Mouse (Mus musculus): Measurements from ENCODE around the gene Dnm3. TPM values are rescaled to one million over a fixed set of nuclear protein-coding genes. Genes with fewer than 3 reads are reported as not detected.

Gene Dnm3
- total RNA-seq, 1 experiment from 2014 or later = not detected

DNA sequence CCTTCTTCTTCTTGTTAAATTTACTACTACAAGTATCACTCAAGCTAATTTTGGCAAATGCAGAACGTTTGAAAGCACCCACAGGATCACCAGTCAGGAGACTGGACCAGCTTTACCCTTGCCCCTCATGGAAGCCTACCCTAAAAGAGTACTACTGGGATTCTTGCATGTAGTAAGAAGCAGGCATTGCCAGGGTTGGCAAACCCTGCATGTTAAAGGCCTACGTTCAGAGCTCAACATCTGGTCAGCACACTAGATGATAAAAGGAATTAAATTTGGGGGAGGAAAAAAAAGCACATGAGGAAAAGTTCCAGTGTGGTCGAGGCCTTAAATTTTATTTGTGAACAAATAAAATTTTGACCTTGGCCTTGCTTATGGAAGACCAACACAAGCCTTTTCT lies 239.2 kb downstream of the Dnm3 start:
- ATAC-seq (replicated peaks in 1 of 2; ENCODE audit: insufficient read depth in 1 of 2, low FRiP score in 2 of 2, low TSS enrichment in 1 of 2, low read depth in 1 of 2, poor library complexity in 2 of 2, severe bottlenecking in 2 of 2) = no peak

DNA sequence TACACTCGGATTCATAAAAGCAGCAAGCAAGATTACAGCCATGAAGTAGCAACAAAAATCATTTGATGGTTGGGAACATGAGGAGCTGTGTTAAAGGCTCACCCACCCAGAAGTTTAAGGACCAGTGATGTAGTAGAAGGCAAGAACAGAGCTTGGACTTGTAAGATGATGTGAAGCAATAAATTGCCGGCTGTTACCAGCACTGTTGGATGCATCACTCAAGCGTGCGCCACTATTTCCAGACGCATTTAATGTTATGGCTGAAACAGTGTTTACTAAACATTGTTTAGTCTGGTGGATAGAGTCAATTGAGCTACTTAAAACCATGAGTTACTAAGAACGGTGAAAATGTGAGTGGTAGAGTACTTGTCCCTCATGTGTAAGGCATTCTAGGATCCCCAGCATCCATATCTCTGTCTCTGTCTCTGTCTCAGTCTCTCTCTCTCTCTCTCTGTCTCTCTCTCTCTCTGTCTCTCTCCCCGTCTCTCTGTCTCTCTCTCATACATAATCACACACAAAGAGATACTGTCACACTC lies 241.1 kb downstream of the Dnm3 start:
- ATAC-seq (replicated peaks in 1 of 2; ENCODE audit: insufficient read depth in 1 of 2, low FRiP score in 2 of 2, low TSS enrichment in 1 of 2, low read depth in 1 of 2, poor library complexity in 2 of 2, severe bottlenecking in 2 of 2) = no peak

DNA sequence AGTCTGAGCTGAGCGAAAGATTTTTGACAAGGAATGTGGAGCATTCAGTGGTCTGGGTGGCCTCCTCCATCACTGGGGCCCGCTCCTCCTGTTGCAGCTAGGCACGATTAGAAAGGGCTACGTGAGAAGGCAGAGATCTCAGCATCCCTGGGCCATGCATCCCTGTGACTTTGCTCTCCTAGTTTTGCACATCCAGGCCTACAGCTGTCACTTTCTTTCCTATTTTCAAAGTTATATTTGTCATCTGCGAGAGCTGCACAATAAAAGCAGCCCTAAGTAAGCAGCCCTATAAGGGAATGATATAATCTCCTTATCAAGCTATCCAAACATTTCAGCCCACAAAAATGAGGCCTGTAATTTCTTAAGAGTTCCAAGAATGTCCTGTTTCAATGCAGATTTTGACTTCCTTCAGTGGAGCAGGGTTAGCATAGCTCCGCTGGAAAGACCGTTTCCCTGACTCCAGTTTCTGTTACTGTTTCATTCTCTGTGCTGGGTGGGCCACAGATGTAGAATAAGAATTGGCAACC lies 252.2 kb downstream of the Dnm3 start:
- ATAC-seq (replicated peaks in 1 of 2; ENCODE audit: insufficient read depth in 1 of 2, low FRiP score in 2 of 2, low TSS enrichment in 1 of 2, low read depth in 1 of 2, poor library complexity in 2 of 2, severe bottlenecking in 2 of 2) = no peak

DNA sequence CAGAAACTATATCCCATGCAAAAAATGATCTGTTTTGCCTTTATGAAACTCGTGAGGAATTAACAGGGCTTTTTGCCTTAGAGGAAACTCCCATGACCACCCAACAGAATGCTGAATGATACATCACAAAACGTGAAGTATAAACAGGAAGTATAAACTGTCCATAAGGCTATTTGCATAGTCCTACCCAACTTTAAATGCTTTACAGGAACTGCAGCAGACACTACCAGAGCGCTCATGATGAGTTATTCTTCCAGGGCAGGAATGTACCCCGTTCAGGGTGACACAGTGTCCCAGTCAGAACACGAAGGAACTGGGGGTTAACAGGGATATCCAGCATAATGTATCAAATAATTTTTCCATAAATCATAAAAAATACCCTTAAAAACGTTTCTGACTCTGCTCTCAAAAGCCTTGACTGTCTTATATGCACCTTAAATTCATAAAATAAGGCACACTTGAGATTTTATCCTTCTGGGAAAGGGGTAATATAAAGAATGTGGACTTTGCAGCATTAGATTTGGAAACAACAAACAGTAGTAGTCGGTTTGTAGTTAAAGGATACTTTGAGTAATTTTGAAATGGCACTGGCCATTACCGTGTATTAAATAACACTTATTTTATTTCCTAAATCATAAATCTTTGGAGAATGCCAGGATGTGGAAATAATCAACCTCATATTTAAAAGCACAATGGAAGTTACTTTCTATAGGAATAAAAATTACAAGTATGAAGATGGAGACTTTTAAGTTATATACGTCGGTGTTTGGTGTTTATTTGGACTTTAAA lies 252.8 kb downstream of the Dnm3 start:
- no peak for ATAC-seq (replicated peaks in 1 of 2; ENCODE audit: insufficient read depth in 1 of 2, low FRiP score in 2 of 2, low TSS enrichment in 1 of 2, low read depth in 1 of 2, poor library complexity in 2 of 2, severe bottlenecking in 2 of 2)

DNA sequence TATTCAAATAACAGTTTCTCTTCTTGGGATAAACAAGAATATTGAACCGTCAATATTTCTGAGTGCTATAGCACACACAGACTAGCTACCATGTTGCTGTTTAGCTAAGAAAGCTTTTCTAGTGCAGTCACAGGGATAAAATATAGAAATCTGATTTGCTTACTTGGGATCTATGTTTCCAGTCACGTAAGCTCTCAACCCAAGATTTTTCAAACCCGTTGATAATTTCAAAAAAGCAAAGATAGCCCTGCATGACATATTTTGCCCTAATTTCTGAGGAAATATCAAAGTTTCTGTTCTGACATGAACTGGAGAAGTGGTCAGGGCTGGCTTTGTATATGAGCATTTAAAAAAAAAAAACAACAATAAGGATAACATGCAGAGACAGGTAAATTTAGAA lies 253.8 kb downstream of the Dnm3 start:
- ATAC-seq (replicated peaks in 1 of 2; ENCODE audit: insufficient read depth in 1 of 2, low FRiP score in 2 of 2, low TSS enrichment in 1 of 2, low read depth in 1 of 2, poor library complexity in 2 of 2, severe bottlenecking in 2 of 2) = no peak

DNA sequence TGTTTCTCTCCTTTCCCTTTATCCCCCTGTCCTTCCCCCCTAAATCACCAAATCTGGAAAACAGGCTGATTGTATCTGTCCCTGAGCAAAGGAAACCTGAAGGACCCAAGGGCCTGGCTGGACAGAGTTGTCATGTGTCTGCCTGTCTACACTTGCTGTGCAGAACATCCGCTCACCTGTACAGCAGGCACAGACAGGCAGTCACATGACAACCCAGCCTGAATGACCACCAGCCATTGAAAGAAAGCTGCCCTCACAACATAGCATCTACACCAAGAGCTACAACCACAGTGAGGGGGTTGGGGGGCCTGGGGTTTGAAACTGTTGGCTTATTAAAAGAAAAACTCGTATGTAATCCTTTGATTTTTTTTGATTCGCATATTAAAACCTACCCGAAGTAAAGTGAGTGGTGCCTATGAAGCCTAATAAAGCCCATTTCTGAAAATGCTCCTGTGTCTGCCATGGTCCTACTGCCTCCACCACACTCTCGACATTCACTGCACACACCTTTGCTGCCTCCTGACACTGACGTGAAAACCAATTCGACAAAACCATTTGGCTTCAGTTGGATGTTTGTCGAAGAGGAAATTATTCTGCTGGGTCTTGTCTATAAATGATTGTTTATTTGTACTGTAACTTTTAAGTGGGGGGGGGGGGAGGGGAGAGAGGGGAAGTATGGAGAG lies 254.4 kb downstream of the Dnm3 start:
- no peak for ATAC-seq (replicated peaks in 1 of 2; ENCODE audit: insufficient read depth in 1 of 2, low FRiP score in 2 of 2, low TSS enrichment in 1 of 2, low read depth in 1 of 2, poor library complexity in 2 of 2, severe bottlenecking in 2 of 2)

DNA sequence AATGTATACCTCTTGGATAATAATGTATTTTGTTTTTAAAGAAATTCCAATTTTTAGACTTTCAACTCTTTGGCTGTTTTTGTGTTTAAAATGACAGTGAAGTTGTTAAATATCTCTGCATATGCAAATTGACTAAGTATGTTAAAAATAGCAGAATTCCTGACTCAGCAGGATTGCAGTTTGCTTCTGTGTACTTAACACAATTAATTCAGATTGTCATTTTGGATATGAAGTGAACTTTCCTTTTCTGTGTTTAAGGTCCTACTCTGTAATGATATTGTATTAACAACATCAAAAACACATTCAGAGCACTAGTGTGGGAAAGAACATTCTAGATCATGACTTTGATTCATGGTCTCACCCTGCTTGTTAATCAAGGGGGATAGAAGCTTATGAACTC lies 255.5 kb downstream of the Dnm3 start:
- ATAC-seq (replicated peaks in 1 of 2; ENCODE audit: insufficient read depth in 1 of 2, low FRiP score in 2 of 2, low TSS enrichment in 1 of 2, low read depth in 1 of 2, poor library complexity in 2 of 2, severe bottlenecking in 2 of 2) = no peak

DNA sequence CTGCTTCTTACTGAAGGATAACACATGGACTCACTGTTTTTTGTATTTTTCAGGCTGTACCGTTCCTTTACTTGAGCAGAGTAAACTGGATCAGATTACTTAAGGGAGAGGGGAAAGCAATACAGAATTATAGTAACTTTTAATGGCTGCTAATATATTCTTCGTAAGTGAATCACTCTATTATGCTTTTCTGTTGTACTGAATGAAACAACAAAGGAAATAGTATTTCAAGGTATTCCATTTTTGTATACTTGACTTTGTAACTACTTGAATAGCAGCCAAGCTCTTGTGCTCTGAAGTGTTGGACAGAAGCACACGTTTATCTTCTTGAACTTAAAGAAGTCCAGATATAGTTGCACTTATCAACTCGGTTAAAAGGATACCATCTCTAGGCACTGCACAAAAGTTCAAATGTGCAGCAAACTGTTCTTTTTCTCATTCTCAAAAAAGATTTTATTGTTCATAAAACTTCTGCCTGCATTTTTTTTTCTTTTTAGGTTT lies 256.0 kb downstream of the Dnm3 start:
- no peak for ATAC-seq (replicated peaks in 1 of 2; ENCODE audit: insufficient read depth in 1 of 2, low FRiP score in 2 of 2, low TSS enrichment in 1 of 2, low read depth in 1 of 2, poor library complexity in 2 of 2, severe bottlenecking in 2 of 2)

DNA sequence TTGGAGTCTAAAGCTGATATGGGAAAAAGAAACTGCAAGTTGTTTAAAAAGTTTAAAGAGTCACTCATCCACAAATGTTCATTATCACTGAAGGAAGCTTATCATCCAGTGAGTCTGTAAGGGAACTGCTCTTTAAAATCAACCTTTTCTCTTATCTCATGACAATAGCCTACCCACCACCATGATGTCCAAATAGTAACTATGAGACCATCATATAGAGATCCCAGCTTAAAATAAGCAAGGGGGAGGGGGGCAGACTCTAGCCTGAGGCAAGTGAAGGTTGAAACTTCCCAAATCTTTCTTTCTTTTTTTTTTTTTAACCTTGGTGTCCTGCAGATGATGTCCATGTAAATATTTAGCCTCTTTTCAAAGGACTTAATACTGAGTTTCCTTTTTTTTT lies 256.9 kb downstream of the Dnm3 start:
- no peak for ATAC-seq (replicated peaks in 1 of 2; ENCODE audit: insufficient read depth in 1 of 2, low FRiP score in 2 of 2, low TSS enrichment in 1 of 2, low read depth in 1 of 2, poor library complexity in 2 of 2, severe bottlenecking in 2 of 2)

DNA sequence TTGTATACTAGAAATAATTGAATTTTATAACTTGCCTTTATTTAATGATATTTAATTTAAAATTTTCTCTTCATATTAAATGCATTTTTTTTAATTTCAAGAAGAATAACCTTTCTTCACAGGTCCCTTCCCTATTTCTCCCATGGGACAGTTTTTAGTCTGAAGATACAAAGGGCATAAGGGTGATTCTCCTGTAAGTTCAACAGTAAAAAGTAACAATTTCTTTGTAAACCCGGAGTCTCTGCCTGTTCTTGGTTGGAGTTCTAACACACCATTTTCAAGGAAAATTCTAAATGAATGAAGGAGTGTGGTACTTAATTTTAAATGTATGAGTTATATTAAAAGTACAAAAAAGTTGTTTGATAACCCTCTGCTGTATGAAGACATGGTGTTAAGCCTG lies 258.1 kb downstream of the Dnm3 start:
- ATAC-seq (replicated peaks in 1 of 2; ENCODE audit: insufficient read depth in 1 of 2, low FRiP score in 2 of 2, low TSS enrichment in 1 of 2, low read depth in 1 of 2, poor library complexity in 2 of 2, severe bottlenecking in 2 of 2) = no peak

DNA sequence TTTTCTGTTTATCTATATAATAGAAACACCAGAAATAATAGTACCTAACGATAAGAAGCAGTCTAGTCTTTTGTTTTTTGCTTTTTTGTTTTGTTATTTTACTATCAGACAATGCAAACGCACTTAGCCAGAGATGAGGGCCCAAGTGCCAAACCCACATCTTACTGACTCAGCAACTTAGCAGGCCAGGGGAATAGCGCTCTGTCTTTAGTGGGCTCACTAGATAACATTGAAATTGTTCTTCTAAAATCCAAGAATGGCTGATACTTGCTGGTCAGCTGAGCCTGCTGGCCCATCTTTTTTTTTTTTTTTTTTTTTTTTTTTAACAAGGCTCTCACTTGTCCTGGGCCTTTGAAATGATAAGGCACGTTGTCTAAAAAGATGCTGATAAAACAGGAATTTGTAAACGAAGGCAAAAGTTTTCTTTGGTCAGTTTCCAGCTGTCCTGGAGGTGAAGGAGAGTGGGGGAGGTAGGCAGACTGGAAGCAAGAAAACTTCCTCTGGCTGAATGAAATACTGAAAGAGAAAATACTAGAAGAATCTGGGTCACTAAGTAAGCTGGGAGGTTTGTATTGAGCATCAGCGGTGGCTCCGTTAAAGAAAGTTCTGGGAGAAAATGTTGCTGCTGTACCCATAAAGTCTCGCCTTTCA lies 259.2 kb downstream of the Dnm3 start:
- no peak for ATAC-seq (replicated peaks in 1 of 2; ENCODE audit: insufficient read depth in 1 of 2, low FRiP score in 2 of 2, low TSS enrichment in 1 of 2, low read depth in 1 of 2, poor library complexity in 2 of 2, severe bottlenecking in 2 of 2)

DNA sequence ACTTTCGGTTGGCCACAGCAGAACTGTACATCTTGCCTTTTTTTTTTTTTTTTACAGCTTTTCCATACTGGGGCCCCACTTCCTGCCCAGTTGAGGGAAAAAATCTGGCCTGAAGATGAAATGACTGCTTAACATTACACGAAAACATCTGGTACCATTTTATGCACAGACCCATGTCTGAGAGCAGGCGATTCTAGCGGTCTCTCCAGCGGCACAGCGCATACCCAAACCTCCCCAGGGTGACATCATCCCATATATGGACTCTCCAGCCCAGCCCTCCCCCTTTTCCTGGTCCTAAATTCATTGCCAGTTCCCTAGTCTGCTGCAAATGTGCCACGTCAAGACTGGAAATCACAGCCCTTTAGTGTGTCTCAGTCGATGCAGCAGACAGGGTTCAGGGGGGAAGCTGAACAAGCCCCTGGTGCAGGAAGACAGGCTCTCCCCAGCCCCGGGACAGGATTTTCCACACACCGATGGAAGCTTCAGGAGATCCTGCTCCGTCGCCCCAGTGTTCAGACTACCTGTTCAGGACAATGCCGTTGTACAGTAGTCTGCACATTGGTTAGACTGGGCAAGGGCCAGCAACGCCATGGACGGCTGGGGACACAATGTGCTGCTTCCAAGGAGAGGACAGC lies 260.4 kb downstream of the Dnm3 start:
- no peak for ATAC-seq (replicated peaks in 1 of 2; ENCODE audit: insufficient read depth in 1 of 2, low FRiP score in 2 of 2, low TSS enrichment in 1 of 2, low read depth in 1 of 2, poor library complexity in 2 of 2, severe bottlenecking in 2 of 2)

DNA sequence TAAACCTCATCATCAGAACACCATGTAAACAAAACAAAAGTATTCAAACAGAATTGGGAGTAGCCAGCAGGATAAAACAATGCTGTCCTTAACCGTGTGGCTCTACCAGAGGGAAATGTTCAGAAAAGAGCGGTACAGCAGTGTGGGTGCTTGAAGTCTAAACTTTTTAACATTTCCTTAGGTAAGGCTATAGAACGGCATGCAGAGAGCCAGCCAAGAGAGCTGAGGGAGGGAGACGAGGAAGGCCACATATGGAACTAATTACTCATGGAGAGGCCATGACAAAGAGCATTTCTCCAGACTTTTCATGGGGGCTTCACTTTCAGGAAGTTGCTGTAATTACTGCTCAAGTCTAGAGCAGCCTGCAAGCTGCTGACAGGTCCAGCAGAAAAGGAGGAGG lies 261.2 kb downstream of the Dnm3 start:
- no peak for ATAC-seq (replicated peaks in 1 of 2; ENCODE audit: insufficient read depth in 1 of 2, low FRiP score in 2 of 2, low TSS enrichment in 1 of 2, low read depth in 1 of 2, poor library complexity in 2 of 2, severe bottlenecking in 2 of 2)

DNA sequence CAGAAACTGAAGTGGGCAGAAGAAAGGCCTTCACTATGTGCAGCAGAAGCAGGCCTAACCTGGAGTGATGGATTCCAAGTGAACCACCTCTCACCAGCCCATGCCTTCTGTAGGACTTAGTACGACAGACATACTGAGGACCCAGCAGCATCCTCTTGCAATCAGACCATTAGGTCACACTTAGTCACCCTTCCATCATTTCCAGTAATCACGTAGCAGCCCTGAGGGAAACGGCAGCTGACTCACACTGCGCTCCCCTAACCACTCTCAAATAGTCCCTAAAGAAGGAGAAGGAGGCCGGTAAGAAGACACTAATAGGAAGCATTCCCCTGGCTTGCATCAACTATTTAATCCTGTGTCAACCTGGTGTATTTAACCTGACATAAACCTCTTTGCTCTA lies 262.1 kb downstream of the Dnm3 start:
- ATAC-seq (replicated peaks in 1 of 2; ENCODE audit: insufficient read depth in 1 of 2, low FRiP score in 2 of 2, low TSS enrichment in 1 of 2, low read depth in 1 of 2, poor library complexity in 2 of 2, severe bottlenecking in 2 of 2) = no peak

DNA sequence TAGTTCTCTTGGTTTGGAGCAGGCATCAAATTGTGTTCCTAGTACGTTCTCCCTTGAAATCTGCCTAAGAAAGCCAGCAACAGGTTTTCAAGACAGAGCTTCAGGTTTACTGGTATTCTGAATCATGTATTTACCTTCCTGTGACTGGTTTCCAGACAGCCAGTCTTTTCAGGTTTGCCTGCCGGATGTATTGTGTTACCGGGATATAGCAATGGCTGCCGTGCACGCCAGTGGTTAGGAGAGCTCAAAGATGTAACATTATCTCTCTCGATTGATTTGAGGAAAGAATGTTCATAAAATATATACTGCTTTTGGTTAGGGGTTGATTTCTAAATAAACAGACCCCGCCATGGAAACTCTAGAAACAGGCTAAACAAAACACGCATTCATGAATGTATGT lies 264.8 kb downstream of the Dnm3 start:
- no peak for ATAC-seq (replicated peaks in 1 of 2; ENCODE audit: insufficient read depth in 1 of 2, low FRiP score in 2 of 2, low TSS enrichment in 1 of 2, low read depth in 1 of 2, poor library complexity in 2 of 2, severe bottlenecking in 2 of 2)

DNA sequence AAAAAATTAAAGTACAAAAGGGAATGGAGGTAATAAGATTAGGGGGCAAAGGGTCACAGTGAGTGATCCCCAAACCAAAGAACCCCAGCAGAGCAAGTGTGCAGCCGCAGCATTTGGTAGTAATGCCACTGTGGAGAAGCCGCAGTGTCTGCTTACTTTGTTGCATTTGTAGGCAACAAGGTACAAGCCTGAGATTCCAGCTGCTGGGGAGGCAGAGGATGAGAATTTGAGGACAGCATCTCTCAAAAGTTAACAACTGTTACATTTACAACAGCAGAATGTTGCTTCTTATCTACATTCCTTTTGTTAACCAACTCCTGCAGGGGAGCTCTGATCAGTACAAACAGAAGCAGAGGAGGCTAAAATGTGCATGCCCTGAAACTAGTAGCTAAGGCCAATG lies 267.3 kb downstream of the Dnm3 start:
- no peak for ATAC-seq (replicated peaks in 1 of 2; ENCODE audit: insufficient read depth in 1 of 2, low FRiP score in 2 of 2, low TSS enrichment in 1 of 2, low read depth in 1 of 2, poor library complexity in 2 of 2, severe bottlenecking in 2 of 2)

DNA sequence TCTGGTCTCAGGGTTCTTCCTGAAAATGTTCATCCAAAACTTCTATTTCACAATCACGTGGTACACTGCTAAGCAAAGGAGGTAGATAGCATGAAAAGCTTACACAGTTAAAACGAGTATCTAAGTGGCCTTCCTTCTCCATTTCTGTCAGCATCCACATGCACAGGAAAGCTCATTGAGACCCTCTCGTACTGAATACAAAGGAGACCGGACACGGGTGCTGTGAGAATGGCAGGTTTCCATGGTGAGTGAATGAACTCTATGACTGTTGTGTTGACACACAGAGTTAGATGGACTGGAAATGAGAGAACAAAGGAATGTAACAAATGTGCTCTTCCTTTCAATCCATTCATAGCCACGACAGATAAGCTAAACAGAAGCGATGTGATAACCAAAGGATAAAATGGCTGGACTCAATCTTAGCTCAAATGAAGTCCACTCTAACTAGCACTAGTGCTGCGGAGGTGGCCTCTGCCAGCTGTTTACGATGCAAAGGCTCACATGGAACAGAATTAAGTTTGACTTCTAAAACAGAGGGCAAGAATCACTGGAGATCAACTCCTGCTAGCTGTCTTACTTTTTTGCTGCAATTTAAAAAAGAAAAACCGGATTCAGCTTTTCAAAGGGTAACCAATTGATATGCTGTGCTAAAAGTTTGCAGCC lies 268.2 kb downstream of the Dnm3 start:
- no peak for ATAC-seq (replicated peaks in 1 of 2; ENCODE audit: insufficient read depth in 1 of 2, low FRiP score in 2 of 2, low TSS enrichment in 1 of 2, low read depth in 1 of 2, poor library complexity in 2 of 2, severe bottlenecking in 2 of 2)

Data from hematopoietic stem cell, adult 5-6 weeks (primary cell).